Mouse (Mus musculus) cerebellum, adult 2 months (tissue): ENCODE measurements around the gene Opn4. TPM values are rescaled to one million over a fixed set of nuclear protein-coding genes. Genes with fewer than 3 reads are reported as not detected.

Experiments used
- DNase-seq, 2 experiments: peaks; one replicate each; pipeline ENCODE4 v3.0.0; 2021
- H3K27ac ChIP-seq: fragments of 200-500 bp; 2 replicates; pipeline ENCODE4 v1.5.1; 2012; ENCODE audit warnings: low read length, control low read depth, inconsistent platforms; ENCODE audit not compliant: insufficient read depth
- H3K27me3 ChIP-seq: fragments of 200-500 bp; 2 replicates; pipeline ENCODE4 v1.6.1; 2012; ENCODE audit warnings: inconsistent platforms, mild to moderate bottlenecking, low read length, moderate library complexity; ENCODE audit not compliant: control insufficient read depth, insufficient read depth
- H3K4me1 ChIP-seq: fragments of 200-500 bp; 2 replicates; pipeline ENCODE4 v1.6.1; 2011; ENCODE audit warnings: low read length; ENCODE audit not compliant: control insufficient read depth, insufficient read depth
- H3K4me3 ChIP-seq: fragments of 200-500 bp; replicated peaks from 2 replicates; pipeline ENCODE3; 2011; ENCODE audit warnings: mild to moderate bottlenecking, low read depth, low read length, control low read depth; ENCODE audit not compliant: insufficient read depth
- CTCF ChIP-seq: fragments of 200-500 bp; IDR thresholded peaks from 2 replicates; pipeline ENCODE4 v1.5.1; 2011; ENCODE audit warnings: low read depth, mild to moderate bottlenecking, control low read depth, low read length, moderate library complexity, borderline replicate concordance; ENCODE audit not compliant: insufficient read depth
- POLR2A ChIP-seq: fragments of 200-500 bp; IDR thresholded peaks from 2 replicates; pipeline ENCODE4 v1.6.1; 2011; ENCODE audit warnings: low read length, control low read depth, borderline replicate concordance; ENCODE audit not compliant: insufficient read depth
- WGBS: fragments of 180-500 bp; shearing (Covaris S2); methylation state at CpG from one replicate; pipeline ENCODE4 v1.1.7; 2018; 5-methylcytosine and 5-hydroxymethylcytosine counted together
- polyA plus RNA-seq: library from polyadenylated mRNA; depleted of rRNA; stranded (reverse); fragments of >200 nt; gene quantifications from 2 replicates; pipeline ENCODE4 v1.2.3, GENCODE M21; 2012

Opn4 gene
- polyA plus RNA-seq, 1 experiment = 0.33 TPM

- Histone ChIP-seq H3K27me3 (no peaks in the 10 kb centered on the region), H3K4me1 (no peaks in the 10 kb centered on the region), H3K27ac (no peak overlapping the region), H3K4me3 (no peak overlapping the region)
- WGBS = 92% methylated on average over 5 of the region's 5 CpGs
- TF ChIP-seq POLR2A (no peak), CTCF (no peak)
- no peak for DNase-seq
These were observed 23.1 kb upstream of the Opn4 start for GRCm38 (mm10) chr14:34623074-34623473.

- Histone ChIP-seq H3K4me3 (no peak overlapping the region), H3K27me3 (no peaks in the 10 kb centered on the region), H3K27ac (no peak overlapping the region), H3K4me1 (no peaks in the 10 kb centered on the region)
- 43% methylated on average over 10 of the region's 10 CpGs for WGBS
- DNase-seq = peak; percentile 21 to 31
- TF ChIP-seq CTCF = peak; percentile 68
- no peak for TF ChIP-seq POLR2A
These were observed 20.9 kb upstream of the Opn4 start for GRCm38 (mm10) chr14:34620611-34621376.

GRCm38 (mm10) chr14:34618808-34619207 lies 18.9 kb upstream of the Opn4 start:
- Histone ChIP-seq H3K27me3 (no peaks in the 10 kb centered on the region), H3K4me3 (no peak overlapping the region), H3K4me1 (no peaks in the 10 kb centered on the region), H3K27ac (no peak overlapping the region)
- no peak for DNase-seq
- no peak for TF ChIP-seq POLR2A
- no peak for TF ChIP-seq CTCF
- WGBS = 43% methylated on average over 9 of the region's 9 CpGs

GRCm38 (mm10) chr14:34616821-34617220 lies 16.9 kb upstream of the Opn4 start:
- Histone ChIP-seq H3K4me1 (no peaks in the 10 kb centered on the region), H3K27me3 (no peaks in the 10 kb centered on the region), H3K4me3 (no peak overlapping the region), H3K27ac (no peak overlapping the region)
- DNase-seq = peak; percentile 80 to 85
- 2% methylated on average over 8 of the region's 8 CpGs for WGBS
- TF ChIP-seq CTCF (peak; percentile 98), POLR2A (no peak)

- H3K4me1 ChIP-seq = no peaks in the 10 kb centered on the region
- no peak overlapping the region for H3K27ac ChIP-seq
- no peak overlapping the region for H3K4me3 ChIP-seq
- TF ChIP-seq POLR2A (no peak), CTCF (no peak)
- H3K27me3 ChIP-seq = no peaks in the 10 kb centered on the region
- no peak for DNase-seq
- 65% methylated on average over 4 of the region's 4 CpGs for WGBS
These were observed 15.7 kb upstream of the Opn4 start for GRCm38 (mm10) chr14:34615625-34616024.

GRCm38 (mm10) chr14:34615082-34615481 lies 15.1 kb upstream of the Opn4 start:
- Histone ChIP-seq H3K4me1 (no peaks in the 10 kb centered on the region), H3K27me3 (no peaks in the 10 kb centered on the region), H3K4me3 (no peak overlapping the region), H3K27ac (no peak overlapping the region)
- WGBS = 6% methylated on average over 13 of the region's 13 CpGs
- no peak for DNase-seq
- TF ChIP-seq CTCF = no peak
- no peak for TF ChIP-seq POLR2A

- Histone ChIP-seq H3K4me1 (no peaks in the 10 kb centered on the region), H3K4me3 (no peak overlapping the region), H3K27me3 (no peaks in the 10 kb centered on the region), H3K27ac (no peak overlapping the region)
- WGBS = 16% methylated on average over 15 of the region's 15 CpGs
- TF ChIP-seq POLR2A (no peak), CTCF (no peak)
- DNase-seq = no peak
These were observed 14.6 kb upstream of the Opn4 start for GRCm38 (mm10) chr14:34614551-34614950.

- Histone ChIP-seq H3K27ac (no peak overlapping the region), H3K4me1 (no peaks in the 10 kb centered on the region), H3K27me3 (no peaks in the 10 kb centered on the region), H3K4me3 (no peak overlapping the region)
- 71% methylated on average over 6 of the region's 6 CpGs for WGBS
- TF ChIP-seq CTCF (no peak), POLR2A (no peak)
- DNase-seq = no peak
These were observed 13.6 kb upstream of the Opn4 start for GRCm38 (mm10) chr14:34613523-34613922.

- DNase-seq = no peak
- 32% methylated on average over 4 of the region's 4 CpGs for WGBS
- no peak overlapping the region for H3K4me3 ChIP-seq
These were observed 12.3 kb upstream of the Opn4 start for GRCm38 (mm10) chr14:34612222-34612621.

More at GRCm38 (mm10) chr14:34612222-34612621, 12.3 kb upstream of the Opn4 start:
- Histone ChIP-seq H3K27ac (no peak overlapping the region), H3K4me1 (no peaks in the 10 kb centered on the region), H3K27me3 (no peaks in the 10 kb centered on the region)
- TF ChIP-seq POLR2A (no peak), CTCF (no peak)
